Mouse (Mus musculus) hindbrain, embryonic 11.5 days (tissue): Measurements from ENCODE around the gene Sostdc1. TPM values are rescaled to one million over a fixed set of nuclear protein-coding genes. Genes with fewer than 3 reads are reported as not detected.

Experiments
- ATAC-seq: fragments of 200-750 bp; cut with Nextera tagmentation; 2 replicates; pipeline ENCODE4 v1.8.0; 2017; ENCODE audit warnings: mild to moderate bottlenecking, moderate TSS enrichment, moderate library complexity; ENCODE audit not compliant: low FRiP score
- DNase-seq: peaks from one replicate; pipeline ENCODE4 v3.0.0-alpha.2; 2015; ENCODE audit warnings: low spot score
- H3K27ac ChIP-seq: fragments of 300-500 bp; sonication (generic); 2 replicates; pipeline ENCODE4 v1.5.1; 2014; ENCODE audit warnings: mild to moderate bottlenecking, low read depth, low read length
- H3K27me3 ChIP-seq: fragments of 300-500 bp; sonication (generic); 2 replicates; pipeline ENCODE4 v1.6.1; 2014; ENCODE audit warnings: mild to moderate bottlenecking, low read length, moderate library complexity, mixed read lengths; ENCODE audit not compliant: control insufficient read depth, insufficient read depth
- H3K36me3 ChIP-seq: fragments of 300-500 bp; sonication (generic); 2 replicates; pipeline ENCODE4 v1.6.1; 2014; ENCODE audit warnings: mild to moderate bottlenecking, low read length, moderate library complexity, mixed read lengths; ENCODE audit not compliant: control insufficient read depth, insufficient read depth
- H3K4me1 ChIP-seq: fragments of 300-500 bp; sonication (generic); replicated peaks from 2 replicates; pipeline ENCODE4 v1.6.1; 2014; ENCODE audit warnings: low read length, mixed read lengths; ENCODE audit not compliant: control insufficient read depth, insufficient read depth
- H3K4me2 ChIP-seq: fragments of 300-500 bp; sonication (generic); replicated peaks from 2 replicates; pipeline ENCODE4 v1.6.1; 2014; ENCODE audit warnings: mild to moderate bottlenecking, low read depth, low read length
- H3K4me3 ChIP-seq: fragments of 300-500 bp; sonication (generic); 2 replicates; pipeline ENCODE4 v1.5.1; 2014; ENCODE audit warnings: low read depth, low read length
- H3K9ac ChIP-seq: fragments of 300-500 bp; sonication (generic); 2 replicates; pipeline ENCODE4 v1.6.1; 2014; ENCODE audit warnings: low read depth, low read length
- H3K9me3 ChIP-seq: fragments of 300-500 bp; sonication (generic); 2 replicates; pipeline ENCODE4 v1.6.1; 2016; ENCODE audit warnings: low read length; ENCODE audit not compliant: control insufficient read depth
- WGBS: fragments of 180-500 bp; shearing (Covaris S2); extraction: QIAGEN DNeasy Blood & Tissue Kit; methylation state at CpG from one replicate; pipeline ENCODE4 v1.1.7; 2014; 5-methylcytosine and 5-hydroxymethylcytosine counted together
- polyA plus RNA-seq: library from polyadenylated mRNA; unstranded; fragments of >200 nt; fragmentation: Nextera tagmentation; extraction: Ambion mirVana; gene quantifications from 2 replicates; pipeline ENCODE4 v1.2.1, GENCODE M21; 2014

Sostdc1 gene
- polyA plus RNA-seq, 1 experiment from 2014 or later: 27.2 TPM

- Histone ChIP-seq H3K9ac (no peak overlapping the region), H3K27ac (no peak overlapping the region), H3K4me3 (no peak overlapping the region), H3K27me3 (no peaks in the 10 kb centered on the region), H3K4me1 (no peaks in the 10 kb centered on the region), H3K4me2 (no peak overlapping the region), H3K36me3 (no peaks in the 10 kb centered on the region), H3K9me3 (no peaks in the 10 kb centered on the region)
- WGBS: 88% methylated on average over 6 of the region's 6 CpGs
- ATAC-seq (no peak), DNase-seq (no peak)
Measured at GRCm38 (mm10) chr12:36308737-36309420, 5.1 kb upstream of the Sostdc1 start.

- H3K9me3 ChIP-seq: no peaks in the 10 kb centered on the region
- WGBS: 26% methylated on average over 2 of the region's 2 CpGs
- no peak overlapping the region for H3K9ac ChIP-seq
- no peak overlapping the region for H3K27ac ChIP-seq
- ATAC-seq (no peak), DNase-seq (no peak)
- no peaks in the 10 kb centered on the region for H3K36me3 ChIP-seq
- H3K4me1 ChIP-seq: no peaks in the 10 kb centered on the region
- no peak overlapping the region for H3K4me2 ChIP-seq
- no peaks in the 10 kb centered on the region for H3K27me3 ChIP-seq
- H3K4me3 ChIP-seq: no peak overlapping the region
Measured at GRCm38 (mm10) chr12:36313015-36313414, 924 bp upstream of the Sostdc1 start.

GRCm38 (mm10) chr12:36314446-36314845 lies 507 bp downstream of the Sostdc1 start:
- H3K9ac ChIP-seq: no peak overlapping the region
- no peaks in the 10 kb centered on the region for H3K4me1 ChIP-seq
- no peaks in the 10 kb centered on the region for H3K27me3 ChIP-seq
- no peak overlapping the region; the same call in 1 of the 2 replicates for H3K4me3 ChIP-seq
- H3K9me3 ChIP-seq: no peaks in the 10 kb centered on the region
- H3K4me2 ChIP-seq: no peak overlapping the region
- no peaks in the 10 kb centered on the region for H3K36me3 ChIP-seq
- no peak overlapping the region for H3K27ac ChIP-seq
- no peak for ATAC-seq
- no peak for DNase-seq
- 67% methylated on average over 7 of the region's 7 CpGs for WGBS

GRCm38 (mm10) chr12:36315527-36315926 lies 1.6 kb downstream of the Sostdc1 start:
- ATAC-seq (no peak), DNase-seq (no peak)
- Histone ChIP-seq H3K9me3 (no peaks in the 10 kb centered on the region), H3K4me3 (no peak overlapping the region), H3K9ac (no peak overlapping the region), H3K27me3 (no peaks in the 10 kb centered on the region), H3K4me2 (no peak overlapping the region), H3K27ac (no peak overlapping the region), H3K36me3 (no peaks in the 10 kb centered on the region), H3K4me1 (no peaks in the 10 kb centered on the region)
- WGBS: 71% methylated on average over 3 of the region's 3 CpGs

- Histone ChIP-seq H3K36me3 (no peaks in the 10 kb centered on the region), H3K27me3 (no peaks in the 10 kb centered on the region), H3K4me3 (no peak overlapping the region), H3K9me3 (no peaks in the 10 kb centered on the region), H3K9ac (no peak overlapping the region), H3K4me2 (no peak overlapping the region), H3K4me1 (no peaks in the 10 kb centered on the region), H3K27ac (no peak overlapping the region)
- ATAC-seq: no peak
- DNase-seq: no peak
- WGBS: 78% methylated on average over 3 of the region's 3 CpGs
Measured at GRCm38 (mm10) chr12:36316056-36316455, 2.1 kb downstream of the Sostdc1 start.

GRCm38 (mm10) chr12:36317036-36317819 lies 3.3 kb downstream of the Sostdc1 start:
- Histone ChIP-seq H3K9ac (peak overlapping the region; percentile 51; the same call in 1 of the 2 replicates), H3K36me3 (no peaks in the 10 kb centered on the region), H3K4me3 (peak overlapping the region; percentile 39), H3K4me2 (peak overlapping the region; percentile 68), H3K4me1 (no peaks in the 10 kb centered on the region), H3K27me3 (no peaks in the 10 kb centered on the region), H3K9me3 (no peaks in the 10 kb centered on the region), H3K27ac (no peak overlapping the region)
- peak; percentile 65 for DNase-seq
- WGBS: 3% methylated on average over 30 of the region's 30 CpGs
- peak; percentile 87 for ATAC-seq

- ATAC-seq (no peak), DNase-seq (no peak)
- Histone ChIP-seq H3K4me2 (no peak overlapping the region), H3K36me3 (no peaks in the 10 kb centered on the region), H3K27ac (no peak overlapping the region), H3K4me1 (no peaks in the 10 kb centered on the region), H3K27me3 (no peaks in the 10 kb centered on the region), H3K4me3 (no peak overlapping the region), H3K9me3 (no peaks in the 10 kb centered on the region), H3K9ac (no peak overlapping the region)
- WGBS: 28% methylated on average over 3 of the region's 3 CpGs
Measured at GRCm38 (mm10) chr12:36317820-36318135, 3.8 kb downstream of the Sostdc1 start.

- Histone ChIP-seq H3K9ac (no peak overlapping the region), H3K4me3 (no peak overlapping the region), H3K4me2 (no peak overlapping the region), H3K36me3 (no peaks in the 10 kb centered on the region), H3K27me3 (no peaks in the 10 kb centered on the region), H3K27ac (no peak overlapping the region), H3K9me3 (no peaks in the 10 kb centered on the region), H3K4me1 (no peaks in the 10 kb centered on the region)
- DNase-seq: no peak
- no peak for ATAC-seq
- WGBS: 95% methylated on average over 4 of the region's 4 CpGs
Measured at GRCm38 (mm10) chr12:36326101-36326521, 12.2 kb downstream of the Sostdc1 start.

GRCm38 (mm10) chr12:36332676-36333075 lies 18.7 kb downstream of the Sostdc1 start:
- Histone ChIP-seq H3K36me3 (no peaks in the 10 kb centered on the region), H3K9ac (no peak overlapping the region), H3K27ac (no peak overlapping the region), H3K4me1 (no peaks in the 10 kb centered on the region), H3K9me3 (no peaks in the 10 kb centered on the region), H3K4me3 (no peak overlapping the region), H3K27me3 (no peaks in the 10 kb centered on the region), H3K4me2 (no peak overlapping the region)
- 88% methylated on average over 1 of the region's 1 CpGs for WGBS
- no peak for ATAC-seq
- DNase-seq: no peak
